Mouse (Mus musculus) right cerebral cortex, postnatal 36 days (tissue): ENCODE results near the gene Fam207a.

Experiments
- DNase-seq, 2 experiments: peaks; one replicate each; pipeline ENCODE4 v3.0.0; 2022; ENCODE audit warnings: low spot score in 2 of 2, mixed read lengths in 1 of 2

Gene Fam207a

GRCm38 (mm10) chr10:77531026-77532019 is 15.7 kb upstream of the Fam207a start:
- no peak for DNase-seq

GRCm38 (mm10) chr10:77530140-77530539 is 14.6 kb upstream of the Fam207a start, which contains the start of gene Itgb2:
Gene Itgb2 (plus strand): TSS chr10:77530252.
- DNase-seq: no peak

GRCm38 (mm10) chr10:77528634-77529033 is 13.0 kb upstream of the Fam207a start:
- no peak for DNase-seq

GRCm38 (mm10) chr10:77526488-77526887 is 10.9 kb upstream of the Fam207a start:
- DNase-seq: no peak

GRCm38 (mm10) chr10:77523321-77523720 is 7.7 kb upstream of the Fam207a start:
- DNase-seq: no peak

- DNase-seq: no peak
Measured at GRCm38 (mm10) chr10:77522746-77523145, 7.2 kb upstream of the Fam207a start.

GRCm38 (mm10) chr10:77522021-77522731 is 6.6 kb upstream of the Fam207a start:
- no peak for DNase-seq

GRCm38 (mm10) chr10:77520497-77520896 is 4.9 kb upstream of the Fam207a start:
- no peak for DNase-seq

GRCm38 (mm10) chr10:77519191-77519590 is 3.6 kb upstream of the Fam207a start:
- no peak for DNase-seq

- DNase-seq: no peak
Measured at GRCm38 (mm10) chr10:77517801-77518200, 2.2 kb upstream of the Fam207a start.

- no peak for DNase-seq
Measured at GRCm38 (mm10) chr10:77517066-77517620, 1.6 kb upstream of the Fam207a start.

GRCm38 (mm10) chr10:77516379-77516951 is 880 bp upstream of the Fam207a start:
- DNase-seq: no peak

GRCm38 (mm10) chr10:77510225-77510982 is 5.2 kb downstream of the Fam207a start:
- no peak for DNase-seq

GRCm38 (mm10) chr10:77509403-77510187 is 6.0 kb downstream of the Fam207a start:
- no peak for DNase-seq

- DNase-seq: no peak
Measured at GRCm38 (mm10) chr10:77508744-77509143, 6.8 kb downstream of the Fam207a start.

GRCm38 (mm10) chr10:77507779-77508178 is 7.8 kb downstream of the Fam207a start:
- DNase-seq: no peak

- no peak for DNase-seq
Measured at GRCm38 (mm10) chr10:77506961-77507577, 8.5 kb downstream of the Fam207a start.

GRCm38 (mm10) chr10:77506526-77506925 is 9.1 kb downstream of the Fam207a start:
- DNase-seq: no peak

GRCm38 (mm10) chr10:77504143-77504542 is 11.4 kb downstream of the Fam207a start:
- no peak for DNase-seq
